Mouse (Mus musculus) hindbrain, postnatal 0 days (tissue): ENCODE results near the gene Elf2. TPM values are rescaled to one million over a fixed set of nuclear protein-coding genes. Genes with fewer than 3 reads are reported as not detected.

Experiments used
- ATAC-seq: fragments of 200-750 bp; cut with Nextera tagmentation; 2 replicates; pipeline ENCODE4 v1.8.0; 2017; ENCODE audit warnings: mild to moderate bottlenecking, moderate TSS enrichment, moderate library complexity
- DNase-seq: peaks from one replicate; pipeline ENCODE4 v3.0.0-alpha.2; 2015; ENCODE audit warnings: low spot score
- H3K27ac ChIP-seq: fragments of 300-500 bp; sonication (generic); 2 replicates; pipeline ENCODE4 v1.5.1; 2014; ENCODE audit warnings: mild to moderate bottlenecking
- H3K27me3 ChIP-seq: fragments of 300-500 bp; sonication (generic); 2 replicates; pipeline ENCODE4 v1.6.1; 2014; ENCODE audit warnings: low read length, mixed read lengths; ENCODE audit not compliant: insufficient read depth
- H3K36me3 ChIP-seq: fragments of 300-500 bp; sonication (generic); 2 replicates; pipeline ENCODE4 v1.6.1; 2014; ENCODE audit warnings: low read length, mixed read lengths; ENCODE audit not compliant: insufficient read depth
- H3K4me1 ChIP-seq: fragments of 300-500 bp; sonication (generic); 2 replicates; pipeline ENCODE4 v1.6.1; 2014; ENCODE audit warnings: antibody characterized with exemption, low read length, mixed read lengths; ENCODE audit not compliant: insufficient read depth
- H3K4me2 ChIP-seq: fragments of 300-500 bp; sonication (generic); 2 replicates; pipeline ENCODE4 v1.6.1; 2014; ENCODE audit warnings: low read depth, mild to moderate bottlenecking, low read length, moderate library complexity, mixed read lengths
- H3K4me3 ChIP-seq: fragments of 300-500 bp; sonication (generic); 2 replicates; pipeline ENCODE4 v1.5.1; 2014; ENCODE audit warnings: low read length
- H3K9ac ChIP-seq: fragments of 300-500 bp; sonication (generic); replicated peaks from 2 replicates; pipeline ENCODE4 v1.6.1; 2014; ENCODE audit warnings: mild to moderate bottlenecking, low read length, moderate library complexity, mixed read lengths
- H3K9me3 ChIP-seq: fragments of 300-500 bp; sonication (generic); 2 replicates; pipeline ENCODE4 v1.6.1; 2016; ENCODE audit warnings: low read length, mixed read lengths
- CTCF ChIP-seq: IDR thresholded peaks from 2 replicates; pipeline ENCODE4 v1.5.1; 2016; ENCODE audit warnings: antibody characterized with exemption, control low read depth, low read depth
- WGBS: fragments of 180-500 bp; shearing (Covaris S2); extraction: QIAGEN DNeasy Blood & Tissue Kit; methylation state at CpG from one replicate; pipeline ENCODE4 v1.1.7; 2014; 5-methylcytosine and 5-hydroxymethylcytosine counted together
- polyA plus RNA-seq: library from polyadenylated mRNA; unstranded; fragments of >200 nt; fragmentation: Nextera tagmentation; extraction: Ambion mirVana; gene quantifications from 2 replicates; pipeline ENCODE4 v1.2.1, GENCODE M21; 2015
- total RNA-seq: library from RNA; depleted of rRNA; stranded (reverse); fragments of >200 nt; gene quantifications from 2 replicates; pipeline ENCODE4 v1.2.3, GENCODE M21; 2014

Gene Elf2
- total and polyA plus RNA-seq, 2 experiments from 2014 or later = 32.6 to 47.8 TPM

GRCm38 (mm10) chr3:51239541-51239940 lies 100.9 kb downstream of the Elf2 start:
- Histone ChIP-seq H3K36me3 (no peaks in the 10 kb centered on the region), H3K4me1 (no peaks in the 10 kb centered on the region), H3K4me2 (no peak overlapping the region), H3K27me3 (no peaks in the 10 kb centered on the region), H3K4me3 (no peak overlapping the region), H3K27ac (no peak overlapping the region), H3K9ac (no peak overlapping the region), H3K9me3 (no peaks in the 10 kb centered on the region)
- TF ChIP-seq CTCF = no peak
- no peak for ATAC-seq
- 94% methylated on average over 3 of the region's 3 CpGs for WGBS
- DNase-seq = no peak

DNA sequence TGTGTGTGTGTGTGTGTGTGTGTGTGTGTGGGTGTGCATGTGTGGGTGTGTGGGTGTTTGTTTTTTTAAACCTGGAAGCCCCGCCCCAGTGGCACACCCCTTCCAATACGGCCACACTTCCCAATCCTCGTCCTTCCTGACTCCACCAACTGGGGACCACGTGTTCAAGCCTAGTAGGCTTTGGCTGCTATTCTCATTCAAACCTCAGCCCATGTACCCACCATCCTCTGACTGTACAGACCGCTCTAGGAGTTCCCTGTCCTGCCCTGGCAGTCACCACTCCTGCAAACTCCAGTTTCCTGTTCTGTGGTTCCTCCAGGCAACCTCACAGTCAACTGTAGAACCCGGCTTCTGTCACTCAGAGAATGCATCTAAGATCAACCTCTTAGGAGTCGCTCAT lies 101.9 kb downstream of the Elf2 start:
- TF ChIP-seq CTCF = no peak
- no peaks in the 10 kb centered on the region for H3K9me3 ChIP-seq
- no peaks in the 10 kb centered on the region for H3K27me3 ChIP-seq
- 80% methylated on average over 7 of the region's 7 CpGs for WGBS
- no peak overlapping the region for H3K4me2 ChIP-seq
- no peak overlapping the region for H3K4me3 ChIP-seq
- H3K9ac ChIP-seq = no peak overlapping the region
- no peaks in the 10 kb centered on the region for H3K36me3 ChIP-seq
- H3K4me1 ChIP-seq = no peaks in the 10 kb centered on the region
- ATAC-seq (no peak), DNase-seq (no peak)
- no peak overlapping the region for H3K27ac ChIP-seq

DNA sequence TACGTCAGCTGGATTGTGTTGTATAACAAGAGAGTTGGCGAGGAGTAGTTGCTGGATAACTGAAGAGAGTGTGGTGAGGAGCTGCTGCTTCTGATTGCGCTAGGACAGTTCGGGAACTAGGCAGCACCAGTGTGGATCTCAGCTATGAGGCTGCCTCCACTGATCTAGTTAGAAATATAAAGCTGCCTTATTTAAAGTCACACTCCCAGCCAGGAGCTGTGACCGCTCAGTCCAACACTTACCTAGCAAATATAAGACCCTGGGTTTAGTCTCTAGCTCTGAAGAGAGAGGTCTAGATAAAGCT lies 105.8 kb downstream of the Elf2 start:
- no peaks in the 10 kb centered on the region for H3K4me1 ChIP-seq
- H3K9ac ChIP-seq = no peak overlapping the region
- no peaks in the 10 kb centered on the region for H3K27me3 ChIP-seq
- TF ChIP-seq CTCF = no peak
- H3K4me3 ChIP-seq = no peak overlapping the region
- no peak for DNase-seq
- ATAC-seq = peak; percentile 41
- H3K36me3 ChIP-seq = no peaks in the 10 kb centered on the region
- H3K9me3 ChIP-seq = no peaks in the 10 kb centered on the region
- 69% methylated on average over 5 of the region's 5 CpGs for WGBS
- H3K27ac ChIP-seq = 0 out of 2 replicates have a peak overlapping the region, but pooled peaks have one; percentile 11
- peak overlapping the region; percentile 25; the same call in 1 of the 2 replicates for H3K4me2 ChIP-seq

DNA sequence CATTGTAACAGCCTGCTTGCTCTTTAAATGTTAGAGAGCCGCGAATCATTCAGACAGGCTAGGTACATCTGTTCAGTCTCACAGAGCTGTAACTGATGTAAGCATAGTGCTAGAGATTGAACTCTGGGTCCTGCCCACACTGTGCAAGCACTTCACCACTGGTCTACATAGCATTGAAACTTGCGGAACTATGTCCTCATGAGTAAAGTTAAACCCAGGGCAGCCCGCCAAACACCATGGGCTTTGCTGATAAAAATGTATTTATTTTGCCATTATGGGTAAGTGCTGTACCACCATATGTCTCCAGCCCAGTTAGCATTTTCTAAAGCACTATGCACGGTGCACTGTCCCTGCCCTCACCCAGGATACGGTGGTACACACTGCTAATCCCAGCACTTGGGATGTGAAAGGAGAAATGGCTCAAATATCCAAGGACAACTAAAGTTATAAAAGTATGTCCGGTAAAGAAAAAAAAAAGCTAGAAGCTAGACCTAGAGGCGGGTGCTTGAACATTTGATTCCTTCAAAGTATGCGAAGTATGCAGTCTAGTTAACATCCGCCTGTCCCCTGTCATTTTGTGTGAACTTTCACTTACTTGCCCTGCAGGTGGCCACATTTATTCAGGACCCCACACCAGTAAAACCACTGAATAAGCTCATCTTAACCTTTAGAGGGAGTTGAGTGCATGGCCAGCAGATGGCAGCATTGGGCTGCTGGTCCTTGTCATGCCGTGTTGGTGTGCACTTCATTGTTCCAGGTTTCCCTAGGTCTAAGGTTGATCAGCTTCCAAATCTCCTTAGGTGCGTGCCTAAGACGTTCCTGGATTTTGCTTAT lies 106.3 kb downstream of the Elf2 start:
- no peaks in the 10 kb centered on the region for H3K36me3 ChIP-seq
- no peaks in the 10 kb centered on the region for H3K4me1 ChIP-seq
- H3K9ac ChIP-seq = no peak overlapping the region
- H3K27me3 ChIP-seq = no peaks in the 10 kb centered on the region
- DNase-seq = peak; percentile 90
- H3K27ac ChIP-seq = no peak overlapping the region
- peak overlapping the region; percentile 25; the same call in 1 of the 2 replicates for H3K4me2 ChIP-seq
- WGBS = 48% methylated on average over 13 of the region's 13 CpGs
- H3K4me3 ChIP-seq = no peak overlapping the region
- ATAC-seq = peak; percentile 86
- TF ChIP-seq CTCF = peak; percentile 97
- no peaks in the 10 kb centered on the region for H3K9me3 ChIP-seq

DNA sequence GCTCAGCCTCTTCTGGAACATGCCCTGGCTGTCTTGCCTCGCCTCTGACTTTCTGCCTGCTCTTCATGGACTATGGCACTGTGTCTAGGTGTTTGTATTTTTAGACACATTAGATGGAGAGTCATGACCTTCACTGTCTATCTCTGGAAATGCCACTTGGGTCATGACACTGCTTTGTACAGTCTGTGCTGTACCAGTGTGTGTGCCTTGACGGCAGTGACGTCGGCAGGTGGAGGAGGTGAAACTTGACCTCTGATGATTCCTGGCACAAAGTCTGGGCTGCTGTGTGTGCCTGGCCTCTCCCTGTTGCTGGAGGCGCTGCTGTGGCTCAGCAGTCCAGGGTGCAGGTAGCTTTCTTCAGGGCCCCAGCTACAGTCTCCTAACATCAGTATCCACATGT lies 107.0 kb downstream of the Elf2 start:
- Histone ChIP-seq H3K36me3 (no peaks in the 10 kb centered on the region), H3K4me3 (no peak overlapping the region), H3K4me2 (no peak overlapping the region), H3K4me1 (no peaks in the 10 kb centered on the region), H3K27ac (no peak overlapping the region), H3K9ac (no peak overlapping the region), H3K9me3 (no peaks in the 10 kb centered on the region), H3K27me3 (no peaks in the 10 kb centered on the region)
- no peak for TF ChIP-seq CTCF
- no peak for ATAC-seq
- no peak for DNase-seq
- WGBS = 75% methylated on average over 5 of the region's 5 CpGs

DNA sequence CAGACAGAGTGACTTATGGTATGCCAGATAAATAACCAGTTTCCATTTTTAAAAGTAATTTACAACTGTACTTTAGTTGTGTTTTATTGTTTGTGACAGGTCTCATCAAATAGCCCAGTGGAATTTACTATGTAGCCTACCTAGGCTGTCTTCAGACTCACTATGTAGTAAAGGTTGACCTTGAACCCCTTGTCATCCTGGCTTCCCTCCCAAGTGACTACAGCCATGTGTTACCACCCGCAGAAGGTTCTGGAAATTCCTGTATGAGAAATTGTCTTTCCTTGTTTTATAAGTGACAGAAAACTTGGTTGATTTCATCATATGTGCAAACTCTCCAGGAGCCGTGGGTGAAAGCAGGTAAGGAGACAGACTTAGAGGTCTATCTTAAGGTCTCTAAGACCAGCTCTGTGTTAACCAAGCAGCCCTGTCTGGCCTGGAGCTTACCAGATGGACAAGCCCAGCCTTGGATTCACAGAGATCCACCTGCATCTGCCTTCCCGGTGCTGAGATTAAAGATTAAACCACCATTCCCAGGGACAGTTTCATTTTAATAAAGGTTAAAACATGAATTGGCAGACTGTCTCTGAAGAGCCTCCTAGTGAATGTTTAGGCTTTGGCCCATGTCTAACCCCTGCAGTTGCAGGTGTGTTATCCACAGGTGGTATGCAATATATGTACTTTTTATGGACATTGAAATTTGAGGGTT lies 108.1 kb downstream of the Elf2 start:
- no peaks in the 10 kb centered on the region for H3K9me3 ChIP-seq
- H3K27ac ChIP-seq = no peak overlapping the region
- ATAC-seq (no peak), DNase-seq (no peak)
- H3K27me3 ChIP-seq = no peaks in the 10 kb centered on the region
- no peak for TF ChIP-seq CTCF
- H3K36me3 ChIP-seq = no peaks in the 10 kb centered on the region
- H3K4me2 ChIP-seq = no peak overlapping the region
- 89% methylated on average over 3 of the region's 3 CpGs for WGBS
- H3K9ac ChIP-seq = no peak overlapping the region
- no peak overlapping the region for H3K4me3 ChIP-seq
- no peaks in the 10 kb centered on the region for H3K4me1 ChIP-seq

- no peak for TF ChIP-seq CTCF
- no peaks in the 10 kb centered on the region for H3K36me3 ChIP-seq
- H3K27ac ChIP-seq = no peak overlapping the region
- no peak overlapping the region for H3K4me3 ChIP-seq
- 58% methylated on average over 3 of the region's 3 CpGs for WGBS
- H3K4me2 ChIP-seq = no peak overlapping the region
- no peaks in the 10 kb centered on the region for H3K9me3 ChIP-seq
- no peak overlapping the region for H3K9ac ChIP-seq
- no peaks in the 10 kb centered on the region for H3K4me1 ChIP-seq
- ATAC-seq = no peak
- no peak for DNase-seq
- no peaks in the 10 kb centered on the region for H3K27me3 ChIP-seq
Observed at GRCm38 (mm10) chr3:51231499-51231898, 109.0 kb downstream of the Elf2 start.
